Mouse (Mus musculus): ENCODE measurements around the gene Mfap4. TPM values are rescaled to one million over a fixed set of nuclear protein-coding genes. Genes with fewer than 3 reads are reported as not detected.
A peak's percentile ranks its signal among the peaks of the same experiment; 100 is the strongest.

The Mfap4 gene
- polyA plus RNA-seq (2014; fragmentation: Nextera tagmentation; extraction: Ambion mirVana): 111 and 132 TPM in 2 replicates

DNA sequence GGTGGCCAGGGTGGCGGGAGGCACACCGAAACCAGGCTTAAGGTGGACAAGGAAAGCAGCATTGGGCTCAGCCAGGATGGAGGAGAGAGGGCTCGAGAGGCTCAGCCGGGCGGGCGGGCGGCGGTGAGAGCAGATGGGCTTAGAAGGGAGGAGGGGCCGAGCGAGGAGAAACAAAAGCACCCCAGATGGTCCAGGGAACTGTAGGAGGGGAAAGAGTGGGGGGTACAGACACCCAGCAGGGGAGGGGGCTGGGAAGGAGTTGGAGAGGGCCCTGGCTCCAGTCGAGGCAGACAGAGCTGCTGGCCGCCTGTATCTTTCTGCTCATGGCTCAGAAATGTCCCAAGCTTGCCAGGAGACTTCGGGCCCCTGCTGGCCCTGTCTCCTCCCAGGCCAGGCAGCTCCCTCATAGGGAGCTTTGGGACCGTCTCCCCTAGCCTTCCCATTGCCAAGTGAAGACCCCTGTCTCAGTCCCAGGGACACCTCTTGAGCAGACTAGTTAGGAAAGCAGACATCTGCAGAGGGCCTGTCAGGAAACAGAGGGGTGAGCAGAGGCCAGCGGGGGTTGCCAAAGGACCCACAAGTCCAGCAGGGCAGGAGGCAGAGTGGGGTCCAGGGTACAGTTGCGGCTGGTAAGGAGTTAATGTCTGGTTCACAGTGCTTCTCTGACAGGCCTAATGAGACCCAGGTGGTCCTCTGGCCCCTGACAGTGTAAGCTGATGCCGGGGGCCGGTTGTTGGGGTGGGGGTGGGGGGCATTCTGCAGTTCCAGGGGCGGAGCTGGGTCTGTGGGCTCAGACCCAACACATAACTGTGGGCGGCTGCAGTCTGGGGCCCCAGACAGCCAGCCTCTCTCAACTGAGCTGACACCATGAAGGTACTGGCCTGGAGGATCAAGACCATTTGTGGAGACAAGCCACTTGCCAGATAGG is at the start of gene Mfap4:
Gene Mfap4, plus strand, starts transcription at position 819 of the 928 bp plus-strand sequence.
- DNase-seq (ENCODE audit: low spot score): peak; percentile 77
- H3K9ac ChIP-seq (ENCODE audit: low read depth, low read length): peak within 1 kb of the TSS; percentile 63
- WGBS: 2% methylated on average over 20 of the region's 20 CpGs
- H3K36me3 ChIP-seq (ENCODE audit: control insufficient read depth, insufficient read depth, low read length): no peaks in the 10 kb centered on the region; the same call in 1 of the 2 replicates
- H3K9me3 ChIP-seq (ENCODE audit: control insufficient read depth, low read length): no peaks in the 10 kb centered on the region
- ATAC-seq (ENCODE audit: low FRiP score): peak; percentile 86
- H3K4me1 ChIP-seq (replicated peaks; ENCODE audit: control insufficient read depth, insufficient read depth, low read length): peaks cover 6% of the 10 kb centered on the region; the same call in 1 of the 2 replicates
- H3K27me3 ChIP-seq (ENCODE audit: control insufficient read depth, insufficient read depth, low read length): no peaks in the 10 kb centered on the region
- H3K4me2 ChIP-seq (replicated peaks; ENCODE audit: low read depth, low read length): peak within 1 kb of the TSS; percentile 46
- H3K4me3 ChIP-seq (ENCODE audit: low read depth, low read length): peak within 1 kb of the TSS; percentile 28
- peak within 1 kb of the TSS; percentile 97 for H3K27ac ChIP-seq (ENCODE audit: low read depth, low read length)

- 56% methylated on average over 1 of the region's 2 CpGs for WGBS
- Histone ChIP-seq H3K36me3 (ENCODE audit: control insufficient read depth, insufficient read depth, low read length) (no peaks in the 10 kb centered on the region), H3K27ac (ENCODE audit: low read depth, low read length) (no peak overlapping the region), H3K9me3 (ENCODE audit: control insufficient read depth, low read length) (no peaks in the 10 kb centered on the region), H3K9ac (ENCODE audit: low read depth, low read length) (no peak overlapping the region), H3K4me2 (replicated peaks; ENCODE audit: low read depth, low read length) (no peak overlapping the region), H3K27me3 (ENCODE audit: control insufficient read depth, insufficient read depth, low read length) (no peaks in the 10 kb centered on the region), H3K4me3 (ENCODE audit: low read depth, low read length) (no peak overlapping the region), H3K4me1 (replicated peaks; ENCODE audit: control insufficient read depth, insufficient read depth, low read length) (no peaks in the 10 kb centered on the region)
- ATAC-seq (ENCODE audit: low FRiP score) (no peak), DNase-seq (ENCODE audit: low spot score) (no peak)
These were observed 48.9 kb upstream of the Mfap4 start for GRCm38 (mm10) chr11:61436298-61436697.

- Histone ChIP-seq H3K27me3 (ENCODE audit: control insufficient read depth, insufficient read depth, low read length) (no peaks in the 10 kb centered on the region), H3K27ac (ENCODE audit: low read depth, low read length) (no peak overlapping the region), H3K36me3 (ENCODE audit: control insufficient read depth, insufficient read depth, low read length) (no peaks in the 10 kb centered on the region), H3K9me3 (ENCODE audit: control insufficient read depth, low read length) (no peaks in the 10 kb centered on the region), H3K4me3 (ENCODE audit: low read depth, low read length) (no peak overlapping the region), H3K4me1 (replicated peaks; ENCODE audit: control insufficient read depth, insufficient read depth, low read length) (no peaks in the 10 kb centered on the region), H3K9ac (ENCODE audit: low read depth, low read length) (no peak overlapping the region), H3K4me2 (replicated peaks; ENCODE audit: low read depth, low read length) (no peak overlapping the region)
- no peak for ATAC-seq (ENCODE audit: low FRiP score)
- no peak for DNase-seq (ENCODE audit: low spot score)
- WGBS: 89% methylated on average over 3 of the region's 3 CpGs
These were observed 46.1 kb upstream of the Mfap4 start for GRCm38 (mm10) chr11:61439170-61439569.

- no peak for DNase-seq (ENCODE audit: low spot score)
- 93% methylated on average over 4 of the region's 4 CpGs for WGBS
- ATAC-seq (ENCODE audit: low FRiP score): no peak
- Histone ChIP-seq H3K9me3 (ENCODE audit: control insufficient read depth, low read length) (no peaks in the 10 kb centered on the region), H3K4me1 (replicated peaks; ENCODE audit: control insufficient read depth, insufficient read depth, low read length) (no peaks in the 10 kb centered on the region), H3K4me2 (replicated peaks; ENCODE audit: low read depth, low read length) (no peak overlapping the region), H3K27ac (ENCODE audit: low read depth, low read length) (no peak overlapping the region), H3K4me3 (ENCODE audit: low read depth, low read length) (no peak overlapping the region), H3K9ac (ENCODE audit: low read depth, low read length) (no peak overlapping the region), H3K36me3 (ENCODE audit: control insufficient read depth, insufficient read depth, low read length) (no peaks in the 10 kb centered on the region), H3K27me3 (ENCODE audit: control insufficient read depth, insufficient read depth, low read length) (no peaks in the 10 kb centered on the region)
These were observed 44.8 kb upstream of the Mfap4 start for GRCm38 (mm10) chr11:61440416-61440815.

GRCm38 (mm10) chr11:61441670-61442069 is 43.6 kb upstream of the Mfap4 start:
- Histone ChIP-seq H3K9me3 (ENCODE audit: control insufficient read depth, low read length) (no peaks in the 10 kb centered on the region), H3K27me3 (ENCODE audit: control insufficient read depth, insufficient read depth, low read length) (no peaks in the 10 kb centered on the region), H3K4me3 (ENCODE audit: low read depth, low read length) (no peak overlapping the region), H3K4me2 (replicated peaks; ENCODE audit: low read depth, low read length) (no peak overlapping the region), H3K4me1 (replicated peaks; ENCODE audit: control insufficient read depth, insufficient read depth, low read length) (no peaks in the 10 kb centered on the region), H3K36me3 (ENCODE audit: control insufficient read depth, insufficient read depth, low read length) (no peaks in the 10 kb centered on the region), H3K9ac (ENCODE audit: low read depth, low read length) (no peak overlapping the region), H3K27ac (ENCODE audit: low read depth, low read length) (no peak overlapping the region)
- DNase-seq (ENCODE audit: low spot score) (no peak), ATAC-seq (ENCODE audit: low FRiP score) (no peak)
- 84% methylated on average over 7 of the region's 7 CpGs for WGBS

- H3K4me2 ChIP-seq (replicated peaks; ENCODE audit: low read depth, low read length): no peak overlapping the region
- H3K9me3 ChIP-seq (ENCODE audit: control insufficient read depth, low read length): no peaks in the 10 kb centered on the region
- no peaks in the 10 kb centered on the region for H3K4me1 ChIP-seq (replicated peaks; ENCODE audit: control insufficient read depth, insufficient read depth, low read length)
- ATAC-seq (ENCODE audit: low FRiP score): no peak
- 92% methylated on average over 6 of the region's 6 CpGs for WGBS
- H3K4me3 ChIP-seq (ENCODE audit: low read depth, low read length): no peak overlapping the region
- no peak for DNase-seq (ENCODE audit: low spot score)
- no peak overlapping the region for H3K9ac ChIP-seq (ENCODE audit: low read depth, low read length)
- H3K36me3 ChIP-seq (ENCODE audit: control insufficient read depth, insufficient read depth, low read length): no peaks in the 10 kb centered on the region
- H3K27ac ChIP-seq (ENCODE audit: low read depth, low read length): no peak overlapping the region
- H3K27me3 ChIP-seq (ENCODE audit: control insufficient read depth, insufficient read depth, low read length): no peaks in the 10 kb centered on the region
These were observed 41.4 kb upstream of the Mfap4 start for GRCm38 (mm10) chr11:61443807-61444206.

GRCm38 (mm10) chr11:61447296-61447695 is 37.9 kb upstream of the Mfap4 start:
- H3K4me1 ChIP-seq (replicated peaks; ENCODE audit: control insufficient read depth, insufficient read depth, low read length): no peaks in the 10 kb centered on the region
- no peak for ATAC-seq (ENCODE audit: low FRiP score)
- no peaks in the 10 kb centered on the region for H3K27me3 ChIP-seq (ENCODE audit: control insufficient read depth, insufficient read depth, low read length)
- H3K9me3 ChIP-seq (ENCODE audit: control insufficient read depth, low read length): no peaks in the 10 kb centered on the region
- no peak overlapping the region for H3K27ac ChIP-seq (ENCODE audit: low read depth, low read length)
- H3K4me3 ChIP-seq (ENCODE audit: low read depth, low read length): no peak overlapping the region
- H3K4me2 ChIP-seq (replicated peaks; ENCODE audit: low read depth, low read length): no peak overlapping the region
- WGBS: 81% methylated on average over 8 of the region's 8 CpGs
- DNase-seq (ENCODE audit: low spot score): no peak
- H3K36me3 ChIP-seq (ENCODE audit: control insufficient read depth, insufficient read depth, low read length): no peaks in the 10 kb centered on the region
- no peak overlapping the region for H3K9ac ChIP-seq (ENCODE audit: low read depth, low read length)

DNA sequence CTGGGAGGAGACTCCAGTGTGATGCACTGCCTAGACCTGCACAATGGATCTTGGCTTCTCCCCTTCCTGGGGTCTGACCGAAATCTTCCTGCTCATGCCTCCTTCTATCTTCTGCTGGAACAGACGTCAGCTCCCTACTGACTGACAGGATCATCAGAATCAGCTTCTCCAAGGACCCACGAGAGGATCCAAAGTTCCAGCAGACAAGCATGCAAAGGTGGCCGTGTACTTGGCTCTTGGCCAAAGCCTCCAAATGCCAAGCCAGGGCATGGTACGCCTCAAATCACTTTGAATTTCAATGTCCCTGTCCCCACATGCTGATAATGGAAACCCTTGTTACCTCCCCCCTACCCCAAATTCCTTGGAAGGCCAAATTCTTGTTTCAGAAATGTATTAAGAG is 37.2 kb upstream of the Mfap4 start:
- Histone ChIP-seq H3K4me2 (replicated peaks; ENCODE audit: low read depth, low read length) (no peak overlapping the region), H3K9me3 (ENCODE audit: control insufficient read depth, low read length) (no peaks in the 10 kb centered on the region), H3K36me3 (ENCODE audit: control insufficient read depth, insufficient read depth, low read length) (no peaks in the 10 kb centered on the region), H3K4me1 (replicated peaks; ENCODE audit: control insufficient read depth, insufficient read depth, low read length) (no peaks in the 10 kb centered on the region), H3K27ac (ENCODE audit: low read depth, low read length) (no peak overlapping the region), H3K27me3 (ENCODE audit: control insufficient read depth, insufficient read depth, low read length) (no peaks in the 10 kb centered on the region), H3K4me3 (ENCODE audit: low read depth, low read length) (no peak overlapping the region), H3K9ac (ENCODE audit: low read depth, low read length) (no peak overlapping the region)
- DNase-seq (ENCODE audit: low spot score) (no peak), ATAC-seq (ENCODE audit: low FRiP score) (no peak)
- 84% methylated on average over 5 of the region's 5 CpGs for WGBS

All from hindbrain, embryonic 11.5 days (tissue).